Mouse (Mus musculus): ENCODE data around the gene Skil.

Gene Skil

DNA sequence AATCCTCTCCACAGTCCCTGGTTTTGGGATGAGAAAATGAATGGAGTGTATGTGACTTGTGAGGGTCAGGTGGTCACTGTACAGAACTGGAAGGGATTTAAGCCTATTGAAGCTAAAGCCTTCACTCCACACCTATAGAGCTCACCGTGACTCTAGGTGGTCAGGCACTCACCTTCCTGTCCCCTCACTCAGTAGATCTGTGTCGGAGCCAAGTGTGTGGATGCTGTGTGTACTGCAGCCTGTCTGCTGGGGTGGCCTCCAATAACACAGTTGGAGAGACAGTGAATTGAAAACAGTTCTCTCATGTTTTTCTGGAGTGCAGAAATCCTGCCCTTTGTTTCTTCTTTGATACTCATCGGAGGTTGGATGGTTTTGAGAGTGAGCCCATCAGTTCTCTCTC lies 70.9 kb downstream of the Skil start:
- in situ Hi-C loops (cut with MboI, MseI): loop anchor here (25.0 kb wide), 1 partner anchor 1146 kb away; no protein-coding TSS in a partner anchor

DNA sequence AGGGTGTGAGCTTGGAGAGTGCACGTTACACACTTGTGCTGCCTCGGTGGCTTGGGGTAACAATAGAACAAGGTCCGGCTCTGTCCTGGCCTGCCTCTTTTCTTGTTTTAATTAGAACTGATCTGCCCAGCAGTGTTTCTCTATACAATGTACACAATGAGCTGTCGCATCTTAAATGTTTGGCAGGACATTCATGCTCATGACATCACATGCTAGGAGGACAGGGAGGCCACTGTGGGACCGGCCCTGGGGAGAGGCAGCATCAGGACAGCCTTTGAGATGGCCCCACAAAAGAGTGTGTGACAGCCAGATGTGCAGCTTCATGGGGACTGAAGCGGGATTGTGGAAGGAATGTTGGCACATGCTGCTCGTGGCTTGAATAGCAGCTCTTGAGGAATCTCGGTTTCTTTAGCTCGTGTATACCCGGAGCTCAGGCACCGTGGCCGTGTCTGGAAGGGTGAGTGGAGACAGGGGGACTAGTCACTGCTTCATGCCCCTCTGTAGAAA lies 71.6 kb downstream of the Skil start:
- in situ Hi-C loops (cut with MboI, MseI): loop anchor here (25.0 kb wide), 1 partner anchor 1146 kb away; no protein-coding TSS in a partner anchor

Data from T-helper 17 cell (primary cell).